ENCODE assay signal across 21 mouse cellular contexts in the genomic region with DNA sequence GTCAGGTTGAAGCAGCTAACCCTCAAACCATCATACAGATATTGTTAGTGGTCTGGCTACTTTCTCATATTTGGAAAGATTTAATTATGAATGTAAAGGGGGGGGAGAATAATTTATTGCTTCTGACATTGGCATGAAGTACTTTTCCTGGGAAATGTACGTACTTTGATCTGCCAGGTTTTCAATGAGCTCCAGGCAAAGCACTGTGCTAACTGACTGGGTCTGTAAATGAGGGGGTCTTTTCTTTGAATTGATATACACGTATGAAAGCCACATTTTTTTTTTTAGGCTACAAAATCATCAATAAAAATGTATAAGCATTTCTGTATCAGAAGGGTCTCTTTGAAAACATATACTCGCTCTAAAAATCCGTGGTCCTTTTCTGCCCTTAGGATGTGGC. TPM values are rescaled to one million over a fixed set of nuclear protein-coding genes. Genes with fewer than 3 reads are reported as not detected.
A peak's percentile ranks its signal among the peaks of the same experiment; 100 is the strongest.
DNase-seq lines count a peak whose midpoint lies in the region; ATAC-seq lines count a peak whose summit lies in the region.
"Had no signal": no experiment of that assay in that cellular context is flagged by ENCODE, and none has a peak within 500 bp of the region (broad histone marks: within the 10 kb centered on the region; RNA-seq: fewer than 3 reads in every experiment).

No protein-coding gene starts in this region.

- H3K4me1 ChIP-seq in forebrain, embryonic 14.5 days (ENCODE audit: control insufficient read depth, insufficient read depth, low read length) = peaks cover 6% of the 10 kb centered on the region; the same call in 1 of the 2 replicates
- no peaks in the 10 kb centered on the region for H3K4me1 ChIP-seq in forebrain, embryonic 16.5 days (replicated peaks; ENCODE audit: control insufficient read depth, insufficient read depth, low read length)
- H3K4me1 ChIP-seq in kidney, embryonic 15.5 days = peaks cover 43% of the 10 kb centered on the region
- peaks cover 70% of the 10 kb centered on the region for H3K4me1 ChIP-seq in embryonic facial prominence, embryonic 12.5 days
- H3K4me1 ChIP-seq in limb, embryonic 13.5 days = peaks cover 83% of the 10 kb centered on the region

- DNase-seq in forebrain, embryonic 14.5 days (ENCODE audit: low spot score) = no peak
- no peak for DNase-seq in kidney, postnatal 10 days
- DNase-seq in urinary bladder, postnatal 36 days (ENCODE audit: low spot score in 2 of 2) = no peak
- no peak for DNase-seq in kidney, adult 8-10 months
- DNase-seq: adrenal gland, adult 8-10 months; cerebellum, adult 11-12 months; gastrocnemius, postnatal 25 days; kidney, adult 11 months; kidney, postnatal 25 days; lung, adult 18-20 months; retina, postnatal 1 day; right cerebral cortex, postnatal 4 days; thymus, adult 2 months had no signal

- H3K9me3 ChIP-seq in forebrain, embryonic 14.5 days (replicated peaks; ENCODE audit: control insufficient read depth, low read length) = no peaks in the 10 kb centered on the region
- no peaks in the 10 kb centered on the region for H3K9me3 ChIP-seq in forebrain, embryonic 16.5 days (ENCODE audit: control insufficient read depth, low read length)
- H3K9me3 ChIP-seq in kidney, embryonic 15.5 days (replicated peaks) = no peaks in the 10 kb centered on the region
- H3K9me3 ChIP-seq in embryonic facial prominence, embryonic 12.5 days = no peaks in the 10 kb centered on the region
- no peaks in the 10 kb centered on the region for H3K9me3 ChIP-seq in limb, embryonic 13.5 days
- H3K9me3 ChIP-seq: heart, embryonic 10.5 days; midbrain, embryonic 12.5 days had no signal

- peak; percentile 58; the same call in 1 of the 2 replicates for ATAC-seq in forebrain, embryonic 14.5 days
- ATAC-seq in forebrain, embryonic 16.5 days = no peak
- ATAC-seq in kidney, embryonic 15.5 days (replicated peaks; ENCODE audit: low FRiP score) = no peak
- ATAC-seq in embryonic facial prominence, embryonic 12.5 days (ENCODE audit: insufficient number of reproducible peaks, insufficient read depth, low FRiP score, low TSS enrichment) = 0 out of 2 replicates have a peak, but pooled peaks have one; percentile 35
- ATAC-seq in limb, embryonic 13.5 days (ENCODE audit: low FRiP score, low read depth) = 0 out of 2 replicates have a peak, but pooled peaks have one; percentile 25

- no peak overlapping the region for H3K9ac ChIP-seq in forebrain, embryonic 14.5 days (ENCODE audit: low read length)
- no peak overlapping the region for H3K9ac ChIP-seq in forebrain, embryonic 16.5 days (replicated peaks; ENCODE audit: low read depth, low read length)
- no peak overlapping the region for H3K9ac ChIP-seq in kidney, embryonic 15.5 days
- H3K9ac ChIP-seq in embryonic facial prominence, embryonic 12.5 days = no peak overlapping the region
- H3K9ac ChIP-seq in limb, embryonic 13.5 days = no peak overlapping the region
- H3K9ac ChIP-seq: midbrain, embryonic 12.5 days had no signal

- H3K27me3 ChIP-seq in forebrain, embryonic 14.5 days (replicated peaks; ENCODE audit: control insufficient read depth, insufficient read depth, low read length) = no peaks in the 10 kb centered on the region
- H3K27me3 ChIP-seq in forebrain, embryonic 16.5 days (replicated peaks; ENCODE audit: control insufficient read depth, insufficient read depth, low read length) = no peaks in the 10 kb centered on the region
- no peaks in the 10 kb centered on the region for H3K27me3 ChIP-seq in kidney, embryonic 15.5 days
- no peaks in the 10 kb centered on the region for H3K27me3 ChIP-seq in embryonic facial prominence, embryonic 12.5 days
- H3K27me3 ChIP-seq in limb, embryonic 13.5 days = no peaks in the 10 kb centered on the region
- H3K27me3 ChIP-seq: midbrain, embryonic 12.5 days had no signal

- WGBS in forebrain, embryonic 14.5 days = 56% methylated on average over 4 of the region's 4 CpGs
- WGBS in forebrain, embryonic 16.5 days = 64% methylated on average over 4 of the region's 4 CpGs
- WGBS in kidney, embryonic 15.5 days = 56% methylated on average over 4 of the region's 4 CpGs
- WGBS in embryonic facial prominence, embryonic 12.5 days = 21% methylated on average over 4 of the region's 4 CpGs
- WGBS in limb, embryonic 13.5 days = 12% methylated on average over 4 of the region's 4 CpGs

- H3K27ac ChIP-seq in forebrain, embryonic 14.5 days (ENCODE audit: low read depth, low read length) = no peak overlapping the region
- no peak overlapping the region for H3K27ac ChIP-seq in forebrain, embryonic 16.5 days (ENCODE audit: low read length)
- H3K27ac ChIP-seq in kidney, embryonic 15.5 days = peak overlapping the region; percentile 33; the same call in 1 of the 2 replicates
- peak overlapping the region; percentile 98 for H3K27ac ChIP-seq in embryonic facial prominence, embryonic 12.5 days
- H3K27ac ChIP-seq in limb, embryonic 13.5 days = peak overlapping the region; percentile 99
- H3K27ac ChIP-seq: left cerebral cortex, adult 2 months; midbrain, embryonic 12.5 days had no signal

- no peaks in the 10 kb centered on the region for H3K36me3 ChIP-seq in forebrain, embryonic 14.5 days (ENCODE audit: control insufficient read depth, insufficient read depth, low read length)
- H3K36me3 ChIP-seq in forebrain, embryonic 16.5 days (ENCODE audit: control insufficient read depth, insufficient read depth) = no peaks in the 10 kb centered on the region
- H3K36me3 ChIP-seq in kidney, embryonic 15.5 days = no peaks in the 10 kb centered on the region
- H3K36me3 ChIP-seq in embryonic facial prominence, embryonic 12.5 days = no peaks in the 10 kb centered on the region
- no peaks in the 10 kb centered on the region for H3K36me3 ChIP-seq in limb, embryonic 13.5 days
- H3K36me3 ChIP-seq: heart, embryonic 10.5 days; midbrain, embryonic 12.5 days had no signal

- no peak overlapping the region for H3K4me3 ChIP-seq in forebrain, embryonic 14.5 days (ENCODE audit: low read depth, low read length)
- no peak overlapping the region for H3K4me3 ChIP-seq in forebrain, embryonic 16.5 days (replicated peaks; ENCODE audit: low read length)
- H3K4me3 ChIP-seq in kidney, embryonic 15.5 days (replicated peaks) = no peak overlapping the region
- no peak overlapping the region for H3K4me3 ChIP-seq in embryonic facial prominence, embryonic 12.5 days
- H3K4me3 ChIP-seq in limb, embryonic 13.5 days = no peak overlapping the region
- H3K4me3 ChIP-seq: heart, embryonic 10.5 days; left cerebral cortex, adult 2 months; midbrain, embryonic 12.5 days had no signal

- H3K4me2 ChIP-seq in forebrain, embryonic 14.5 days (ENCODE audit: low read length) = no peak overlapping the region
- H3K4me2 ChIP-seq in forebrain, embryonic 16.5 days (ENCODE audit: low read length) = no peak overlapping the region
- no peak overlapping the region for H3K4me2 ChIP-seq in kidney, embryonic 15.5 days
- no peak overlapping the region for H3K4me2 ChIP-seq in embryonic facial prominence, embryonic 12.5 days (replicated peaks)
- H3K4me2 ChIP-seq in limb, embryonic 13.5 days (replicated peaks) = no peak overlapping the region
- H3K4me2 ChIP-seq: midbrain, embryonic 12.5 days had no signal

RNA-seq across cellular contexts. Expression of a gene that starts 41.3 kb away (rescaled TPM):
- 0.18 TPM in 1 of 2 replicates, not detected in the other for polyA plus RNA-seq in forebrain, embryonic 14.5 days (2014; fragmentation: Nextera tagmentation; extraction: Ambion mirVana)
- polyA plus RNA-seq in forebrain, embryonic 16.5 days (2015; fragmentation: Nextera tagmentation; extraction: Ambion mirVana) = not detected in 2 replicates
- polyA plus RNA-seq in kidney, embryonic 15.5 days (2015; fragmentation: Nextera tagmentation; extraction: Ambion mirVana) = not detected in 2 replicates
- polyA plus RNA-seq in embryonic facial prominence, embryonic 12.5 days (2016; fragmentation: Nextera tagmentation; extraction: Ambion mirVana) = not detected in 2 replicates
- polyA plus RNA-seq in limb, embryonic 13.5 days (2015; fragmentation: Nextera tagmentation; extraction: Ambion mirVana) = 0.26 TPM in 1 of 2 replicates, not detected in the other
- polyA plus RNA-seq: heart, embryonic 10.5 days; liver, adult 2 months; midbrain, embryonic 12.5 days; thymus, adult 2 months had no signal

RNA-seq across cellular contexts. Expression of a gene that starts 51.8 kb away (rescaled TPM):
- 37.2 and 40.8 TPM in 2 replicates for polyA plus RNA-seq in forebrain, embryonic 14.5 days (2014; fragmentation: Nextera tagmentation; extraction: Ambion mirVana)
- 35.7 and 36.9 TPM in 2 replicates for polyA plus RNA-seq in forebrain, embryonic 16.5 days (2015; fragmentation: Nextera tagmentation; extraction: Ambion mirVana)
- polyA plus RNA-seq in kidney, embryonic 15.5 days (2015; fragmentation: Nextera tagmentation; extraction: Ambion mirVana) = 39.7 and 40.4 TPM in 2 replicates
- 44.1 and 48.3 TPM in 2 replicates for polyA plus RNA-seq in embryonic facial prominence, embryonic 12.5 days (2016; fragmentation: Nextera tagmentation; extraction: Ambion mirVana)
- 53.9 and 57.3 TPM in 2 replicates for polyA plus RNA-seq in limb, embryonic 13.5 days (2015; fragmentation: Nextera tagmentation; extraction: Ambion mirVana)

Comparison
In these comparisons a context has a peak if more than half of its experiments do, and no peak if none do; other contexts are left out.
1. ATAC-seq: peak in forebrain, embryonic 14.5 days (single experiment), embryonic facial prominence, embryonic 12.5 days (single experiment) and limb, embryonic 13.5 days (single experiment); none in forebrain, embryonic 16.5 days (single experiment) and kidney, embryonic 15.5 days (single experiment).
2. H3K27ac ChIP-seq: peak in kidney, embryonic 15.5 days (single experiment), embryonic facial prominence, embryonic 12.5 days (single experiment) and limb, embryonic 13.5 days (single experiment); none in forebrain, embryonic 14.5 days (single experiment) and forebrain, embryonic 16.5 days (single experiment).